Mouse (Mus musculus) midbrain, embryonic 15.5 days (tissue): ENCODE data around the gene Olfr1115. TPM values are rescaled to one million over a fixed set of nuclear protein-coding genes. Genes with fewer than 3 reads are reported as not detected.
"Not testable (repeated sequence)": the region's sequence is repeated elsewhere in the genome, so short reads cannot be mapped to it uniquely, and the experiment has no call there.

Experiments used
- ATAC-seq: fragments of 200-750 bp; cut with Nextera tagmentation; replicated peaks from 2 replicates; pipeline ENCODE4 v1.8.0; 2017; ENCODE audit warnings: moderate TSS enrichment
- H3K27ac ChIP-seq: fragments of 300-500 bp; sonication (generic); 2 replicates; pipeline ENCODE4 v1.5.1; 2015; ENCODE audit warnings: mild to moderate bottlenecking, inconsistent platforms
- H3K27me3 ChIP-seq: fragments of 300-500 bp; sonication (generic); replicated peaks from 2 replicates; pipeline ENCODE4 v1.6.1; 2015; ENCODE audit warnings: inconsistent platforms
- H3K36me3 ChIP-seq: fragments of 300-500 bp; sonication (generic); replicated peaks from 2 replicates; pipeline ENCODE4 v1.6.1; 2015; ENCODE audit warnings: inconsistent platforms
- H3K4me1 ChIP-seq: fragments of 300-500 bp; sonication (generic); 2 replicates; pipeline ENCODE4 v1.6.1; 2015; ENCODE audit warnings: inconsistent platforms
- H3K4me2 ChIP-seq: fragments of 300-500 bp; sonication (generic); 2 replicates; pipeline ENCODE4 v1.6.1; 2015; ENCODE audit warnings: inconsistent platforms, mild to moderate bottlenecking, moderate library complexity
- H3K4me3 ChIP-seq: fragments of 300-500 bp; sonication (generic); 2 replicates; pipeline ENCODE4 v1.5.1; 2015; ENCODE audit warnings: mild to moderate bottlenecking, inconsistent platforms
- H3K9ac ChIP-seq: fragments of 300-500 bp; sonication (generic); 2 replicates; pipeline ENCODE4 v1.6.1; 2015; ENCODE audit warnings: mild to moderate bottlenecking, inconsistent platforms
- H3K9me3 ChIP-seq: fragments of 300-500 bp; sonication (generic); 2 replicates; pipeline ENCODE4 v1.6.1; 2016; ENCODE audit warnings: inconsistent platforms
- WGBS: fragments of 180-500 bp; shearing (Covaris S2); methylation state at CpG from one replicate; pipeline ENCODE4 v1.1.7; 2015; ENCODE audit warnings: mixed read lengths; 5-methylcytosine and 5-hydroxymethylcytosine counted together
- microRNA-seq: library from miRNA; unstranded; fragments of <30 nt; microRNA quantifications from one replicate; pipeline ENCODE4, GENCODE M21; 2016
- polyA plus RNA-seq: library from polyadenylated mRNA; unstranded; fragments of >200 nt; fragmentation: Nextera tagmentation; extraction: Ambion mirVana; gene quantifications from 2 replicates; pipeline ENCODE4 v1.2.1, GENCODE M21; 2015

The Olfr1115 gene
- polyA plus RNA-seq: not detected in 2 replicates

DNA sequence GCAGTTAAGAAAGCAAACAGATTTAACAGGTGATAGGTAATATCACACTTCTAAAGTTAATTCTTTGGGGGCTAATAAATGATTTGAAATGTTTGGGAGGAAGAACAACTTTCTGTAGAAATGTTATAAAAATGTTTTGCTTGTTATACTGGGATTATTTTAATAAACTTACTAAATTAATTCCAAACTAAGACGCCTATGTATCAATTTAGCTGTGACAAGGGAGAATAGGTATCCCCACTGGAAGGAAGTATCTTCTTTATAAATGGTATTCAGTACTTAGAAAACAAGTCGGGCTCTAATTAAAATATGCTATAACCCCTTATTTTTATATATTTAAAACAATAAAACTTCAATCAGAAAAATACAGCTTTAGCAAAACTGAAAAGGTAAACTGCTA lies at the start of gene Olfr1115:
Gene Olfr1115, plus strand, starts transcription at position 301 of the 400 bp plus-strand sequence.
- 92% methylated on average over 2 of the region's 2 CpGs for WGBS
- no peaks in the 10 kb centered on the region for H3K27me3 ChIP-seq
- H3K4me2 ChIP-seq: no peak within 1 kb of the TSS
- no peak within 1 kb of the TSS for H3K4me3 ChIP-seq
- H3K4me1 ChIP-seq: no peaks in the 10 kb centered on the region
- no peaks in the 10 kb centered on the region for H3K36me3 ChIP-seq
- ATAC-seq: no peak
- H3K9ac ChIP-seq: no peak within 1 kb of the TSS
- no peak within 1 kb of the TSS for H3K27ac ChIP-seq
- H3K9me3 ChIP-seq: no peaks in the 10 kb centered on the region

DNA sequence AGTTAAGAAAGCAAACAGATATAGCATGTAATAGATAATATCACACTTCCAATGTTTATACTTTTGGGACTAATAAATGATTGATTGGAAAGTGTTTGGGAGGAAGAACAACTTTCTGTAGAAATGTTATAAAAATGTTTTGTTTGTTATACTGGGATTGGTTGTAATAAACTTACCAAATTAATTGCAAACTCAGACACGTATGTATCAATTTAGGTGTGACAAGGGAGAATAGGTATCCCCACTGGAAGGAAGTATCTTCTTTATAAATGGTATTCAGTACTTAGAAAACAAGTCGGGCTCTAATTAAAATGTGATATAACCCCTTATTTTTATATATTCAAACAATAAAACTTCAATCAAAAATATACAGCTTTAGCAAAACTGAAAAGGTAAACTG lies 39.1 kb upstream of the Olfr1115 start, which contains the start of gene Olfr1113:
Gene Olfr1113, plus strand, starts transcription at position 301 of the 400 bp plus-strand sequence.
- Histone ChIP-seq H3K36me3 (no peaks in the 10 kb centered on the region), H3K4me2 (no peak within 1 kb of the TSS), H3K4me3 (no peak within 1 kb of the TSS), H3K27ac (no peak within 1 kb of the TSS), H3K27me3 (no peaks in the 10 kb centered on the region), H3K9me3 (no peaks in the 10 kb centered on the region), H3K4me1 (no peaks in the 10 kb centered on the region), H3K9ac (no peak within 1 kb of the TSS)
- WGBS: 92% methylated on average over 2 of the region's 2 CpGs
- no peak for ATAC-seq

DNA sequence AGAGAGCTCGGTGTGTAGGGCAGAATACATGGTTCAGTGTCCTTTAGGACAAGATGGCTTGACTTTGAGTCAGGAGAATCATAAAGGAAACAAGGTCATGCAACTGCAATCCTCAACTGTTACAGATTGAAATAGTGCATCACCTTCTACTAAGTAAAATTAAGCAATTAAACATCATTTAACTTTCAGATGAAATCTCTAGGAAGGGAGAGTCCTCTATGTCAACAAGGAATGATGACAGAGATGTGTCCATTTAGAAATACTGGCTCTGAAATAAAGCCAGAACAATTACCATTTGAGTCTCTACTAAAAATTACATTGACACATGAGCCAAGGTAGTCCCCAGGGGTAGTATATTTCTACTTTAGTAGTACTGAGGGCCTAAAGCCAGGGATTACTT lies 19.4 kb downstream of the Olfr1115 start, which contains the start of gene Olfr1116:
Gene Olfr1116, plus strand, starts transcription at position 301 of the 400 bp plus-strand sequence.
- Histone ChIP-seq H3K9me3 (no peaks in the 10 kb centered on the region), H3K27me3 (no peaks in the 10 kb centered on the region), H3K4me2 (no peak within 1 kb of the TSS), H3K27ac (no peak within 1 kb of the TSS), H3K4me3 (no peak within 1 kb of the TSS), H3K36me3 (no peaks in the 10 kb centered on the region), H3K4me1 (no peaks in the 10 kb centered on the region), H3K9ac (no peak within 1 kb of the TSS)
- 87% methylated on average over 1 of the region's 1 CpGs for WGBS
- ATAC-seq: no peak

DNA sequence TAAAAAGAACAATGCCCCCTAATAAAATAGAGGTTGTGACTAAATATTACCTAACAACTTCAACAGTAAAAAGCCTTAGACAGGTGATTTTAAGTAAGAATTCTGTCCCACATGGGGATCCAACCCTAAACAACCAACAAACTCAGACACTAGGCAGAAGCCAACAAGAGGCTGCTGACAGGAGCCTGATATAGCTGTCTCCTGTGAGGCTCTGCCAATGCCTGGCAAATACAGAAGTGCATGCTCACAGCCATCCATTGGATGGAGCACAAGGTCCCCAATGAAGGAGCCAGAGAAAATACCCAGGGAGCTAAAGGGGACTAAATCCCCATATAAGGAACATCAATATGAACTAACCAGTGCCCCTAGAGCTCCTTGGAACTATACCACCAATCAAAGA lies 46.2 kb downstream of the Olfr1115 start:
- ATAC-seq, H3K4me2 ChIP-seq: not testable (repeated sequence)

More for the DNA sequence above, 46.2 kb downstream of the Olfr1115 start:
- H3K4me3 ChIP-seq, H3K36me3 ChIP-seq, H3K4me1 ChIP-seq, H3K9me3 ChIP-seq, H3K27me3 ChIP-seq, H3K27ac ChIP-seq, H3K9ac ChIP-seq: not testable (repeated sequence)

Small RNA genes within 50 kb of the gene (microRNA-seq; reads per million reads assigned to microRNA genes)
- not detected for gene Gm27438

Other genes with a start within 250 kb of the Olfr1115 start
- not detected in 2 replicates for gene Olfr1102, start 249.6 kb upstream of the Olfr1115 start, polyA plus RNA-seq
- not detected in 2 replicates for gene Olfr1104, start 220.9 kb upstream of the Olfr1115 start, polyA plus RNA-seq
- not detected in 2 replicates for gene Olfr1105, start 211.5 kb upstream of the Olfr1115 start, polyA plus RNA-seq
- not detected in 2 replicates for gene Olfr1106, start 195.7 kb upstream of the Olfr1115 start, polyA plus RNA-seq
- not detected in 2 replicates for gene Olfr1107, start 172.2 kb upstream of the Olfr1115 start, polyA plus RNA-seq
- not detected in 2 replicates for gene Olfr1109, start 152.0 kb upstream of the Olfr1115 start, polyA plus RNA-seq
- not detected in 2 replicates for gene Olfr259, start 133.4 kb upstream of the Olfr1115 start, polyA plus RNA-seq
- not detected in 2 replicates for gene Olfr1110, start 107.7 kb upstream of the Olfr1115 start, polyA plus RNA-seq
- not detected in 2 replicates for gene Olfr1111, start 95.4 kb upstream of the Olfr1115 start, polyA plus RNA-seq
- gene Olfr1112, start 60.2 kb upstream of the Olfr1115 start, polyA plus RNA-seq: not detected in 2 replicates
- gene Olfr1113, start 39.0 kb upstream of the Olfr1115 start, polyA plus RNA-seq: not detected in 2 replicates
- gene Olfr1116, start 19.5 kb downstream of the Olfr1115 start, polyA plus RNA-seq: not detected in 2 replicates
- not detected in 2 replicates for gene Olfr1118, start 59.6 kb downstream of the Olfr1115 start, polyA plus RNA-seq
- gene Olfr1120, start 106.8 kb downstream of the Olfr1115 start, polyA plus RNA-seq: not detected in 2 replicates
- gene Olfr1121, start 121.9 kb downstream of the Olfr1115 start, polyA plus RNA-seq: not detected in 2 replicates
- not detected in 2 replicates for gene Olfr1122, start 137.8 kb downstream of the Olfr1115 start, polyA plus RNA-seq
- not detected in 2 replicates for gene Olfr1123, start 168.6 kb downstream of the Olfr1115 start, polyA plus RNA-seq
- not detected in 2 replicates for gene Olfr1124, start 182.3 kb downstream of the Olfr1115 start, polyA plus RNA-seq
- not detected in 2 replicates for gene Olfr1126, start 205.9 kb downstream of the Olfr1115 start, polyA plus RNA-seq
- gene Pramel7, start 249.1 kb downstream of the Olfr1115 start, polyA plus RNA-seq: not detected in 2 replicates